Mouse (Mus musculus): Measurements from ENCODE around the gene Ctns. TPM values are rescaled to one million over a fixed set of nuclear protein-coding genes. Genes with fewer than 3 reads are reported as not detected.

Ctns gene
- polyA plus RNA-seq, 1 experiment from 2014 or later: 26.0 TPM

- no peaks in the 10 kb centered on the region for H3K4me1 ChIP-seq
- no peaks in the 10 kb centered on the region for H3K27me3 ChIP-seq
- no peak overlapping the region for H3K9ac ChIP-seq
- no peak overlapping the region for H3K4me2 ChIP-seq (replicated peaks)
- WGBS: 88% methylated on average over 1 of the region's 1 CpGs
- H3K36me3 ChIP-seq: no peaks in the 10 kb centered on the region
- no peaks in the 10 kb centered on the region for H3K9me3 ChIP-seq
- no peak for ATAC-seq (ENCODE audit: low FRiP score, low read depth)
- no peak overlapping the region for H3K4me3 ChIP-seq
- H3K27ac ChIP-seq: no peak overlapping the region
Measured at GRCm38 (mm10) chr11:73220651-73221050, 21.8 kb upstream of the Ctns start.

DNA sequence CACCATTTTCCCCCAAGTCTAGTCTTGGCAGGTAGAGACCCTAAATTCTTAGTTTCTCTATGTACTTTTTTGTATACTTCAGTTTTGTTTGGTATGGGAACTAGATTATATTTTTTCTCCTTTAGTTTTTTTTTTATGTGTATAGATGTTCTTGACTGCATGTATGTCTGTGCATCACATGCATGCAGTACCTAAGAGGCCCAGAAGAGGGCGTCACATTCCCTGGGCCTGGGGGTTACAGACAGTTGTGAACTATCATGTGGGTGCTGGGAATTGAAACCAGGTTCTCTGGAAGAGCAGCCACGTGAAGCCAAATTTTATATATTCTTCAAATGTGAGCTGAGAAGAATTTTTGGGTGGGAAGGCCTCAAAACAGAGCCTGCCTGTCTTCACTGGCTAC, 20.8 kb upstream of the Ctns start:
- no peak for ATAC-seq (ENCODE audit: low FRiP score, low read depth)
- Histone ChIP-seq H3K27ac (no peak overlapping the region), H3K4me2 (replicated peaks) (no peak overlapping the region), H3K9me3 (no peaks in the 10 kb centered on the region), H3K27me3 (no peaks in the 10 kb centered on the region), H3K9ac (no peak overlapping the region), H3K4me1 (no peaks in the 10 kb centered on the region), H3K36me3 (no peaks in the 10 kb centered on the region), H3K4me3 (no peak overlapping the region)
- 58% methylated on average over 2 of the region's 2 CpGs for WGBS

- no peak overlapping the region for H3K4me2 ChIP-seq (replicated peaks)
- no peak overlapping the region for H3K27ac ChIP-seq
- no peaks in the 10 kb centered on the region for H3K36me3 ChIP-seq
- H3K27me3 ChIP-seq: no peaks in the 10 kb centered on the region
- no peak for ATAC-seq (ENCODE audit: low FRiP score, low read depth)
- 76% methylated on average over 3 of the region's 3 CpGs for WGBS
- H3K9ac ChIP-seq: no peak overlapping the region
- H3K4me1 ChIP-seq: no peaks in the 10 kb centered on the region
- no peaks in the 10 kb centered on the region for H3K9me3 ChIP-seq
- no peak overlapping the region for H3K4me3 ChIP-seq
Measured at GRCm38 (mm10) chr11:73213956-73214355, 15.1 kb upstream of the Ctns start.

GRCm38 (mm10) chr11:73207621-73208020, 8.8 kb upstream of the Ctns start:
- Histone ChIP-seq H3K4me3 (no peak overlapping the region), H3K27ac (no peak overlapping the region), H3K9me3 (no peaks in the 10 kb centered on the region), H3K27me3 (no peaks in the 10 kb centered on the region), H3K4me1 (no peaks in the 10 kb centered on the region), H3K9ac (no peak overlapping the region), H3K36me3 (no peaks in the 10 kb centered on the region), H3K4me2 (replicated peaks) (no peak overlapping the region)
- no peak for ATAC-seq (ENCODE audit: low FRiP score, low read depth)
- WGBS: 91% methylated on average over 2 of the region's 2 CpGs

- Histone ChIP-seq H3K27ac (no peak overlapping the region), H3K4me3 (no peak overlapping the region), H3K9ac (no peak overlapping the region), H3K9me3 (no peaks in the 10 kb centered on the region), H3K27me3 (no peaks in the 10 kb centered on the region), H3K4me2 (replicated peaks) (no peak overlapping the region), H3K4me1 (no peaks in the 10 kb centered on the region), H3K36me3 (no peaks in the 10 kb centered on the region)
- ATAC-seq (ENCODE audit: low FRiP score, low read depth): no peak
- WGBS: 67% methylated on average over 7 of the region's 7 CpGs
Measured at GRCm38 (mm10) chr11:73205194-73205593, 6.4 kb upstream of the Ctns start.

DNA sequence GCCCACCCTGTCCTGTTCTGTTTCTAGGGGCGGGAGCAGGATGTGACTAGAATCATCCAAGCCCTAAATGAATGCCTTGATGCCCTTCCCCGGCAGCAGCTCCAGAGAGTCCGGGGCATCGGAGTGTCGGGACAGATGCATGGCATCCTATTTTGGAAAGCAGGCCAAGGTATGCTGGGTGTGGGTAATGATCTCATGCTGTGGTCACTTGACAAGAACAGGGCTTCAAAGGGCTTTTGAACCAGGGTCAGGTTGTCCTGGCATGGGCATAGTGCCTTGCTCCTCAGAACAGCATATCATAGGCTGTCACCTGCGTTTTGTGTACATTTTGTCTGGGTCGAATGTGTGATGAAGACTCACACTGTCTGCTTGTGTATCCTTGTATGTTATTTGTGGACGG, 5.1 kb upstream of the Ctns start:
- Histone ChIP-seq H3K36me3 (no peaks in the 10 kb centered on the region), H3K4me1 (peaks cover 6% of the 10 kb centered on the region; the same call in 1 of the 2 replicates), H3K27me3 (no peaks in the 10 kb centered on the region), H3K9ac (no peak overlapping the region), H3K9me3 (no peaks in the 10 kb centered on the region), H3K4me2 (replicated peaks) (no peak overlapping the region), H3K27ac (no peak overlapping the region), H3K4me3 (no peak overlapping the region)
- 84% methylated on average over 8 of the region's 8 CpGs for WGBS
- no peak for ATAC-seq (ENCODE audit: low FRiP score, low read depth)

- ATAC-seq (ENCODE audit: low FRiP score, low read depth): no peak
- Histone ChIP-seq H3K4me2 (replicated peaks) (no peak overlapping the region), H3K27ac (no peak overlapping the region), H3K4me1 (peaks cover 15% of the 10 kb centered on the region), H3K9ac (no peak overlapping the region), H3K36me3 (no peaks in the 10 kb centered on the region), H3K27me3 (no peaks in the 10 kb centered on the region), H3K4me3 (no peak overlapping the region), H3K9me3 (no peaks in the 10 kb centered on the region)
- WGBS: 38% methylated on average over 4 of the region's 4 CpGs
Measured at GRCm38 (mm10) chr11:73201597-73201996, 2.8 kb upstream of the Ctns start.

- Histone ChIP-seq H3K36me3 (peaks cover 2% of the 10 kb centered on the region; the same call in 1 of the 2 replicates), H3K27ac (no peak overlapping the region), H3K9ac (no peak overlapping the region), H3K9me3 (no peaks in the 10 kb centered on the region), H3K27me3 (no peaks in the 10 kb centered on the region), H3K4me2 (replicated peaks) (no peak overlapping the region), H3K4me3 (no peak overlapping the region), H3K4me1 (peaks cover 15% of the 10 kb centered on the region)
- WGBS: 57% methylated on average over 2 of the region's 2 CpGs
- no peak for ATAC-seq (ENCODE audit: low FRiP score, low read depth)
Measured at GRCm38 (mm10) chr11:73201021-73201420, 2.2 kb upstream of the Ctns start.

DNA sequence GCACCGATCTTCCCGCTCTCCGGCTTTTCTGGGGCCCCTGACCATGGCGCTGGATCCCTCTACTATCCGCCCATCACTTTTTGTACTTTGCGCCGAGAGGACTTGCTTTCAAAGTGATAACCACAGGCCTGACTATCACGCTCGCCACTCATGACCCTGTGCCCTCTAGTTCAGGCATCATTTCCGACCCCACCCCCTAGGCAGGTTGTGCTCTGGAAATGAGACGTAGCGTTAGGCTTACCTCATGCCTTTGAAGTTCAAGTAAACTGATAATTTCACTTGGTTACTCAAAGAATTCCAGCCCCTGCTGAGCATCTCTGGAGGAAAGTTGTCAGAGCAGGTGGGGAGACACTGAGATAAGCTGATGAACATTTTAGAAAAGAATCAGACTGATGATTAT, 1.0 kb upstream of the Ctns start:
- WGBS: 3% methylated on average over 12 of the region's 12 CpGs
- Histone ChIP-seq H3K27me3 (no peaks in the 10 kb centered on the region), H3K27ac (no peak overlapping the region), H3K9ac (peak overlapping the region; percentile 70), H3K9me3 (no peaks in the 10 kb centered on the region), H3K4me2 (replicated peaks) (peak overlapping the region; percentile 89), H3K4me1 (peaks cover 15% of the 10 kb centered on the region), H3K4me3 (peak overlapping the region; percentile 72), H3K36me3 (peaks cover 12% of the 10 kb centered on the region; the same call in 1 of the 2 replicates)
- ATAC-seq (ENCODE audit: low FRiP score, low read depth): no peak

DNA sequence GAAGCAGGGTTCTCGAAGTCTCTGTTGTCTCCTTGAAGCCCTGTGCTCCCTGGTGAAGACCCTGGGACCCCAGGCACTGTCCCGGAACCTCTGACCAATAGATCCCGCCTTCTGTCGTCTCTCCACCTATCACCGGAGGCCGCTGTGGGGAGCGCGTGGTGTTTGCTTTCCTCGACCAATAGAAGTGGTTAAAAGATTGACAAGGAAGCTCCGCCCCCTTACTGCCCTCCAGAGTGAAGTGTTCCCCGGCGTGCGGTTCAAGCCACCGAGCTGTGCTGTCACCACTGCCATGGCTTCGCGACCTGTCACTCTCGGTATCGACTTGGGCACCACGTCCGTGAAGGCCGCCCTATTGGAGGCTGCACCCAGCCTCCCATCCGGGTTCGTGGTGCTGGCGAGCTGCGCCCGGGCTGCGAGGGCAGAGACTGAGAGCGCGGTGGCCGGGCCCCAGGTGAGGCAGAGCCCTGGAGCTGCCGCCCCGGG, 429 bp upstream of the Ctns start, which contains the start of gene Shpk:
Gene Shpk, plus strand, starts transcription at position 231 of the 483 bp plus-strand sequence.
- no peaks in the 10 kb centered on the region for H3K27me3 ChIP-seq
- peak; percentile 98 for ATAC-seq (ENCODE audit: low FRiP score, low read depth)
- peak within 1 kb of the TSS; percentile 72 for H3K4me3 ChIP-seq
- no peaks in the 10 kb centered on the region for H3K9me3 ChIP-seq
- H3K4me2 ChIP-seq (replicated peaks): peak within 1 kb of the TSS; percentile 89
- under 1% methylated on average over 32 of the region's 32 CpGs for WGBS
- H3K36me3 ChIP-seq: peaks cover 15% of the 10 kb centered on the region; the same call in 1 of the 2 replicates
- no peak within 1 kb of the TSS for H3K27ac ChIP-seq
- peaks cover 15% of the 10 kb centered on the region for H3K4me1 ChIP-seq
- peak within 1 kb of the TSS; percentile 79 for H3K9ac ChIP-seq

DNA sequence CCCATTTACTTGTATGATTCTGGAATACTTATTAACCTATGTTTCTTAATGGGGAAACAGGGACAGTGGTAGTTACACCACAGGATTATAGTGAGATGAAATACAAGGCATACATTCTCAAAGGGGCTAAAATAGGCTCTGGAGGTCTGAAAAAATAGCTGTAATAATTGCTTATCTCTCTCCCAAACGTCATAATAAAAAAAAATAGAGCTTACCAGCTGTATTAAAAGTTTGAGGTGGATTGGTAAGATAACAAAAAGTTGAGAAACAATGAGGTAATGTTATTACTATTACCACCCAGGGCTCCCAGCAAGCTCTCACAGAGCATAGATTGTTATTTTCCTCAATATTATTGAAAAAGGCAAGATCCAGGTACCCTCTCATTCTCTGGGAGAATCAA, 652 bp downstream of the Ctns start:
- Histone ChIP-seq H3K9ac (peak overlapping the region; percentile 79), H3K4me3 (peak overlapping the region; percentile 72), H3K36me3 (peaks cover 17% of the 10 kb centered on the region; the same call in 1 of the 2 replicates), H3K27me3 (no peaks in the 10 kb centered on the region), H3K9me3 (no peaks in the 10 kb centered on the region), H3K4me2 (replicated peaks) (peak overlapping the region; percentile 89), H3K27ac (no peak overlapping the region), H3K4me1 (peaks cover 15% of the 10 kb centered on the region)
- no peak for ATAC-seq (ENCODE audit: low FRiP score, low read depth)
- WGBS: 3% methylated on average over 1 of the region's 1 CpGs

GRCm38 (mm10) chr11:73194444-73194843, 4.4 kb downstream of the Ctns start:
- Histone ChIP-seq H3K27me3 (no peaks in the 10 kb centered on the region), H3K4me3 (no peak overlapping the region), H3K4me1 (peaks cover 9% of the 10 kb centered on the region), H3K9me3 (no peaks in the 10 kb centered on the region), H3K4me2 (replicated peaks) (no peak overlapping the region), H3K27ac (no peak overlapping the region), H3K9ac (no peak overlapping the region), H3K36me3 (peaks cover 54% of the 10 kb centered on the region)
- WGBS: 83% methylated on average over 2 of the region's 2 CpGs
- ATAC-seq (ENCODE audit: low FRiP score, low read depth): no peak

DNA sequence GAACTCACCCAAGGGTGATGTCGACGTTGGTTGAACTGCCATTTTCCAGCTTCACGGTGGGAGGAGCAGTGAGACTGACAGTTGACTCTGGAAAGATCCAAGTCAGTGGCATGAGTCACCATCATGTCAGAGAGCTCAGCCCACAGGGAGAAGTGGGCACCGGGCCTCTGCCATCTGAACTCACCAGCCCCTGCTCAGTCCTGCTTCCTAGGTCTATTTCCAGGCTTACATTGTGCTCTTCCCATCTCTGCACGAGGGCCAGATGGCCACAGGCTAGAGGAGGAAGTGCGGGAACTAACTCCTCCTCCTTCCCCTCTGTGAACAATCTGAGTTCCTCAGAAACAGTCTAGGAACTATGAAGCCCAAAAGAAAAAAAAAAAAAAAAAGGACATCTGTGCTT, 5.8 kb downstream of the Ctns start:
- Histone ChIP-seq H3K4me2 (replicated peaks) (no peak overlapping the region), H3K27ac (no peak overlapping the region), H3K27me3 (no peaks in the 10 kb centered on the region), H3K9me3 (no peaks in the 10 kb centered on the region), H3K4me1 (peaks cover 5% of the 10 kb centered on the region), H3K36me3 (peaks cover 68% of the 10 kb centered on the region), H3K4me3 (no peak overlapping the region), H3K9ac (no peak overlapping the region)
- no peak for ATAC-seq (ENCODE audit: low FRiP score, low read depth)
- 78% methylated on average over 6 of the region's 6 CpGs for WGBS
